Mouse (Mus musculus): ENCODE results near the gene Slc6a17. TPM values are rescaled to one million over a fixed set of nuclear protein-coding genes. Genes with fewer than 3 reads are reported as not detected.

Slc6a17 gene
- polyA plus RNA-seq, 1 experiment: 0.42 TPM

DNA sequence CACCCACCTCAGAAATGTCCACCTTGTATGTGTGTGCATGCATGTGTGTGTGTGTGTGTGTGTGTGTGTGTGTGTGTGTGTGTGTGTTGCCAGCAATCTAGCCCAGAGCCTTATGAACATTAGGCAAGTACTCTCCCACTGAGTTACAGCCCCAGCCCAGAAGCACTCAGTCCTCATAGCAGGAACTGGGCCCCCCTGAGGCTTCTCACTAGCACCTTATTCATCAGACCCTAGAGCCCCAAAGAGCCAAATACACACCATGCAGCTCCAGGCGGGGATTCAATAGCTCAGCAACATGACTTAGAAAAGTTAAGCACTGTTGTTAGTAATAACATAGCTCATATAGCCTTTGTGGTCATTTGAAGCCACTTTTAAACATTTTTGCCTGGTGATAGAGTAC is 13.3 kb downstream of the Slc6a17 start:
- no peaks in the 10 kb centered on the region for H3K4me1 ChIP-seq (ENCODE audit: control insufficient read depth, insufficient read depth, low read length)
- H3K4me3 ChIP-seq (ENCODE audit: low read depth, low read length): no peak overlapping the region
- H3K27ac ChIP-seq (ENCODE audit: insufficient read depth, low read length): no peak overlapping the region
- no peaks in the 10 kb centered on the region for H3K27me3 ChIP-seq (ENCODE audit: control insufficient read depth, insufficient read depth, low read length, poor library complexity, severe bottlenecking)
- H3K36me3 ChIP-seq (ENCODE audit: control insufficient read depth, insufficient read depth, low read length, poor library complexity, severe bottlenecking): no peaks in the 10 kb centered on the region
- no peaks in the 10 kb centered on the region; the same call in 1 of the 2 replicates for H3K9me3 ChIP-seq (replicated peaks; ENCODE audit: control insufficient read depth, insufficient read depth, low read length, poor library complexity, severe bottlenecking)
- H3K9ac ChIP-seq (ENCODE audit: low read depth, poor library complexity, severe bottlenecking): no peak overlapping the region
- no peak for TF ChIP-seq EP300 (IDR thresholded peaks at IDR 0.05; ENCODE audit: insufficient read depth, low read depth, low read length)
- TF ChIP-seq CTCF (IDR thresholded peaks at IDR 0.05; ENCODE audit: low read depth, low read length): no peak
- no peak for TF ChIP-seq POLR2A (IDR thresholded peaks at IDR 0.05; ENCODE audit: insufficient read depth, low read length)

DNA sequence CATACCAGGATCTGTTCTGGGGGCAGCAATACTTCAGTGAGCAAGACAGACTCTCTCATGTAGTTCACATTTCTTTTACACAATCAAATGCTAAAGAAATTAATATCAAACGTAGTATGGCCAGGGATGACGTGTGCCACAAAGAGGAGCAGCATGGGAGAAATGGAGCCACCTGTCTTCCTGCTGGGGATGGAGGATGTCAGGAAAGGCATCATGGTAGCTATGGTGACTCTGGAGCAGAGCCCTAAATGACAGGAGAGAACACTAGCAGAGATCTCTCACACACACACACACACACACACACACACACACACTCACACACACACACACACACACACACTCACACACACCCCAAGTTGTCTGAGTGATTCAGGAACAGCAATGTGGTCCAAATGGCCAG is 14.1 kb downstream of the Slc6a17 start:
- Histone ChIP-seq H3K4me3 (ENCODE audit: low read depth, low read length) (no peak overlapping the region), H3K4me1 (ENCODE audit: control insufficient read depth, insufficient read depth, low read length) (no peaks in the 10 kb centered on the region), H3K27ac (ENCODE audit: insufficient read depth, low read length) (no peak overlapping the region), H3K36me3 (ENCODE audit: control insufficient read depth, insufficient read depth, low read length, poor library complexity, severe bottlenecking) (no peaks in the 10 kb centered on the region), H3K9me3 (replicated peaks; ENCODE audit: control insufficient read depth, insufficient read depth, low read length, poor library complexity, severe bottlenecking) (no peaks in the 10 kb centered on the region; the same call in 1 of the 2 replicates), H3K27me3 (ENCODE audit: control insufficient read depth, insufficient read depth, low read length, poor library complexity, severe bottlenecking) (no peaks in the 10 kb centered on the region), H3K9ac (ENCODE audit: low read depth, poor library complexity, severe bottlenecking) (no peak overlapping the region)
- TF ChIP-seq EP300 (IDR thresholded peaks at IDR 0.05; ENCODE audit: insufficient read depth, low read depth, low read length) (no peak), CTCF (IDR thresholded peaks at IDR 0.05; ENCODE audit: low read depth, low read length) (no peak)

DNA sequence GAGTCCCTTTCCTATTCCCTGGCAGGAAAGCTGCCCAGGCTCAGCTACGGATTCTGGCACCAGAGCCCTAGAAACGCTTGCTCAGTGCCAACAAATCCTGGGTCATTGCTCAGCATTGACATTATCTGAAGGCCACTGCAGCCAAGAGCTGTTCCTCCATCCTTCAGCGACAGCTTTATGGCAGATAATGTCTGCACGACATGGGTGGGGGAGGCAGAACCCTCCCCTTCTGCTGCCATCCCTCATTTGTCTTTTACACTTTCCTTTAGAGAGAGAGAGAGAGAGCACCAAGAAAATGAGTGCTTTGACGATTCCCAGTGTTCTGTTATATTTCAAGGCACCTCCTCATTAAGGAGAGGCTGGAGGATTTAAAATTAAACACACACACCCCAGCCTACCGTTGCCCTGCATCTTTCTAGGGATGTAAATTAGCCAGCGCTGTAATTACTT is 16.1 kb downstream of the Slc6a17 start:
- Histone ChIP-seq H3K9ac (ENCODE audit: low read depth, poor library complexity, severe bottlenecking) (no peak overlapping the region), H3K36me3 (ENCODE audit: control insufficient read depth, insufficient read depth, low read length, poor library complexity, severe bottlenecking) (no peaks in the 10 kb centered on the region), H3K4me3 (ENCODE audit: low read depth, low read length) (no peak overlapping the region), H3K4me1 (ENCODE audit: control insufficient read depth, insufficient read depth, low read length) (no peaks in the 10 kb centered on the region), H3K27me3 (ENCODE audit: control insufficient read depth, insufficient read depth, low read length, poor library complexity, severe bottlenecking) (no peaks in the 10 kb centered on the region), H3K9me3 (replicated peaks; ENCODE audit: control insufficient read depth, insufficient read depth, low read length, poor library complexity, severe bottlenecking) (no peaks in the 10 kb centered on the region; the same call in 1 of the 2 replicates), H3K27ac (ENCODE audit: insufficient read depth, low read length) (no peak overlapping the region)
- no peak for TF ChIP-seq EP300 (IDR thresholded peaks at IDR 0.05; ENCODE audit: insufficient read depth, low read depth, low read length)
- TF ChIP-seq CTCF (IDR thresholded peaks at IDR 0.05; ENCODE audit: low read depth, low read length): no peak
- no peak for TF ChIP-seq POLR2A (IDR thresholded peaks at IDR 0.05; ENCODE audit: insufficient read depth, low read length)

DNA sequence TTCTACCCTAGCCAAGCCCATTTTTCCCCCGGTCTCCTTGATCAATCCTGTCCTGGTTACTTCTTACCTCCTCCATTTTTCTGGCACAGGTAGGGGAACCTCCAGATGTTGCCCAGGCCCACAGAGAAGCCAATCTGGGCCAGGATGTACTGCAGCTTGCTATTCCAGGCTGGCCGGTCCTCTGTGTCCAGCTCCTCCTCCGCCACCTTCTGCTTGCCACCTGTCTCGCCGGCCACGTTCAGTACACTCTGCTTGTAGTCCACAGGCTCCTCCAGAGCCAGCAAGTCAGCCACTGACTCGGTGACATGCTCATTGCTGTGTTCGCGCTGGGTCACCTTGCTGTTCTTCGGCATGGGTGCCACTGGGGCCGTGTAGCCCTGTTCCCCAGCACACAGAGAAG is 17.5 kb downstream of the Slc6a17 start:
- no peaks in the 10 kb centered on the region for H3K27me3 ChIP-seq (ENCODE audit: control insufficient read depth, insufficient read depth, low read length, poor library complexity, severe bottlenecking)
- H3K4me3 ChIP-seq (ENCODE audit: low read depth, low read length): no peak overlapping the region
- no peak for TF ChIP-seq POLR2A (IDR thresholded peaks at IDR 0.05; ENCODE audit: insufficient read depth, low read length)
- no peak for TF ChIP-seq EP300 (IDR thresholded peaks at IDR 0.05; ENCODE audit: insufficient read depth, low read depth, low read length)
- TF ChIP-seq CTCF (IDR thresholded peaks at IDR 0.05; ENCODE audit: low read depth, low read length): no peak
- H3K27ac ChIP-seq (ENCODE audit: insufficient read depth, low read length): no peak overlapping the region
- H3K9ac ChIP-seq (ENCODE audit: low read depth, poor library complexity, severe bottlenecking): no peak overlapping the region
- H3K4me1 ChIP-seq (ENCODE audit: control insufficient read depth, insufficient read depth, low read length): no peaks in the 10 kb centered on the region
- H3K36me3 ChIP-seq (ENCODE audit: control insufficient read depth, insufficient read depth, low read length, poor library complexity, severe bottlenecking): no peaks in the 10 kb centered on the region
- H3K9me3 ChIP-seq (replicated peaks; ENCODE audit: control insufficient read depth, insufficient read depth, low read length, poor library complexity, severe bottlenecking): no peaks in the 10 kb centered on the region; the same call in 1 of the 2 replicates

DNA sequence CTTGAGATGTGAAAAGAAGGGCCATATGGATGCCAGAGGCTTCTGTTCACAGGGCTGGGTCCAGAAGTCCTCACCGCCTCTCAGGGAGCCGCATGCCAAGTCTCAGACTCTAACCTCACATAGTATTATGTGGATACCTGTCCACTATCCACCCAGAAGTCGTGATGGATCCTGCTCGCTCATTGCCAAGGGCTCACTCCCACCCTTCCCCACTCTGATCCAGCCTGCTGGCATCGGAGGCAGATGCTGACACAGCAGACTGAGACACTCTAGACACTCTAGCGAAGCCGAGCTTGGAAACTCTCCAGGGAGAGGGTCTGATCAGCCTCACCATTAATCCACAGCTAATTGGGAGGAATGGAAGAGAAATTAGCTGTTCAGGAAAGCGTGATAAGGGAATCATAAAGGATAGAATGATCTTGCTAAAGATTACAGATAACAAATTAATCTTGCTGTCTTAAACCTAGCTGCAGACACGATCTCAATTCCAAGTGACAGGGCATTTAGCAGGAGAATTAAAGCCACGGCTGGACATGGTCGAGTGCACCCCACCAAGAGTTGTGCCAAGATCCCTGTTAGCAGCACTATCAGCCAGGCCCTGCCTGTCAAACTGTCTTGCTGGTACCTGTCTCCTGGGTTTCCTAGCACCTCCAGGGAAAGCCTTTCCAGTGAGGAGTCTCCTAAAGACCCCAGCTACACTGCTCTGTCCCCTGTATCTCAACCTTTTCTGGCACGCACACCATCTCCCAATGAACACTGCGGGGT is 21.6 kb downstream of the Slc6a17 start:
- Histone ChIP-seq H3K9ac (ENCODE audit: low read depth, poor library complexity, severe bottlenecking) (no peak overlapping the region), H3K9me3 (replicated peaks; ENCODE audit: control insufficient read depth, insufficient read depth, low read length, poor library complexity, severe bottlenecking) (no peaks in the 10 kb centered on the region; the same call in 1 of the 2 replicates), H3K36me3 (ENCODE audit: control insufficient read depth, insufficient read depth, low read length, poor library complexity, severe bottlenecking) (no peaks in the 10 kb centered on the region), H3K27ac (ENCODE audit: insufficient read depth, low read length) (no peak overlapping the region), H3K4me3 (ENCODE audit: low read depth, low read length) (no peak overlapping the region), H3K27me3 (ENCODE audit: control insufficient read depth, insufficient read depth, low read length, poor library complexity, severe bottlenecking) (no peaks in the 10 kb centered on the region), H3K4me1 (ENCODE audit: control insufficient read depth, insufficient read depth, low read length) (no peaks in the 10 kb centered on the region)
- no peak for TF ChIP-seq CTCF (IDR thresholded peaks at IDR 0.05; ENCODE audit: low read depth, low read length)

DNA sequence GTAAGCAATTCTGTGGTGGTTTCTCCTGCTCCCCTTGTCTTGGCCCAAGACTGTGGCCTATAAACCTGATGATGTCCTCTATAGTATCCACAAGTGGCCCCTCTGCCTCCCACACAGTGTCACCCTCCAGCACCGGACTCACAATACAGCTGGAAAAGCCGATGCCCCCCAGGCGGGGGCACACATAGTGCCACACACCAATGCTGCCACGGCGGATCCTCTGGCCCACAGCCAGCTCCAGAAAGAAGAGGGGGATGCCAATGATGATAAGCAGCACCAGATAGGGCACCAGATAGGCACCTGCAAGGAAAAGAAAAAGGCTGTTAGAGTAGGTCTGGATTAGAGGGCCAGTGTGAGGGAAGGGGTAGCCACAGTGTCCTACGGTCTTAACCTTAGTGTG is 22.3 kb downstream of the Slc6a17 start:
- H3K36me3 ChIP-seq (ENCODE audit: control insufficient read depth, insufficient read depth, low read length, poor library complexity, severe bottlenecking): no peaks in the 10 kb centered on the region
- no peak overlapping the region for H3K4me3 ChIP-seq (ENCODE audit: low read depth, low read length)
- no peak overlapping the region for H3K27ac ChIP-seq (ENCODE audit: insufficient read depth, low read length)
- no peaks in the 10 kb centered on the region for H3K4me1 ChIP-seq (ENCODE audit: control insufficient read depth, insufficient read depth, low read length)
- TF ChIP-seq EP300 (IDR thresholded peaks at IDR 0.05; ENCODE audit: insufficient read depth, low read depth, low read length) (no peak), CTCF (IDR thresholded peaks at IDR 0.05; ENCODE audit: low read depth, low read length) (no peak), POLR2A (IDR thresholded peaks at IDR 0.05; ENCODE audit: insufficient read depth, low read length) (no peak)
- H3K9ac ChIP-seq (ENCODE audit: low read depth, poor library complexity, severe bottlenecking): no peak overlapping the region
- H3K27me3 ChIP-seq (ENCODE audit: control insufficient read depth, insufficient read depth, low read length, poor library complexity, severe bottlenecking): no peaks in the 10 kb centered on the region
- no peaks in the 10 kb centered on the region for H3K9me3 ChIP-seq (replicated peaks; ENCODE audit: control insufficient read depth, insufficient read depth, low read length, poor library complexity, severe bottlenecking)
